Mouse (Mus musculus): ENCODE results near the gene Me1. TPM values are rescaled to one million over a fixed set of nuclear protein-coding genes. Genes with fewer than 3 reads are reported as not detected.

Me1 gene
- polyA plus RNA-seq, 1 experiment from 2014 or later, result 33.3 TPM

DNA sequence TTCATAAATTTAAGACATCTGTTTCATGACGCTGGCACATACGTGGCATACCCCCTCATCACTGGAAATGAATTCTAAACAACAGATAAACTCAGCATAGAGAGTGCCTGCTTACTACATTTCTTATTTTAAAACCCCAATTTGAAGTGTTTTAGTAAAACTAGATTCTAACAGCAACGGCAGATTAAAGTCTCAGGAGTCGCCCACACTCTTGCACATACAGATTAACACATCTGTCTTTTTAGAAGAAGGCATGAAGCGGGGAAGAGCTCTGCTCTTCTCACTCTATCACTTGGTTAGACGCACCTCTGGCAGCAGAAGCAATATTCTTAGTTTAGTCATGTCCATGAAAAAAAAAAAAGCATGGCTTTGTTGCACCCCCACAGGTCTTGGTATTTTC is 120.6 kb downstream of the Me1 start:
- H3K4me1 ChIP-seq (ENCODE audit: control insufficient read depth in 2 of 2, insufficient read depth in 2 of 2, low read length in 2 of 2), result peaks cover 8 to 12% of the 10 kb centered on the region in 2 experiments
- no peak overlapping the region for H3K9ac ChIP-seq (ENCODE audit: low read length)
- no peaks in the 10 kb centered on the region for H3K9me3 ChIP-seq (ENCODE audit: control insufficient read depth, low read length)
- no peaks in the 10 kb centered on the region for H3K27me3 ChIP-seq (ENCODE audit: control insufficient read depth, insufficient read depth, low read length)
- WGBS, result 93% methylated on average over 6 of the region's 6 CpGs
- H3K4me2 ChIP-seq (ENCODE audit: low read length), result no peak overlapping the region
- ATAC-seq (ENCODE audit: insufficient number of reproducible peaks, insufficient read depth, low FRiP score, low read depth), result no peak
- H3K36me3 ChIP-seq (ENCODE audit: control insufficient read depth, insufficient read depth, low read length), result no peaks in the 10 kb centered on the region
- H3K27ac ChIP-seq (replicated peaks in 1 of 2; ENCODE audit: control insufficient read depth in 1 of 2, insufficient read depth in 1 of 2, low read depth in 2 of 2, low read length in 2 of 2), result no peak overlapping the region
- H3K4me3 ChIP-seq (ENCODE audit: control insufficient read depth in 1 of 2, insufficient read depth in 1 of 2, low read depth in 1 of 2, low read length in 2 of 2), result no peak overlapping the region

DNA sequence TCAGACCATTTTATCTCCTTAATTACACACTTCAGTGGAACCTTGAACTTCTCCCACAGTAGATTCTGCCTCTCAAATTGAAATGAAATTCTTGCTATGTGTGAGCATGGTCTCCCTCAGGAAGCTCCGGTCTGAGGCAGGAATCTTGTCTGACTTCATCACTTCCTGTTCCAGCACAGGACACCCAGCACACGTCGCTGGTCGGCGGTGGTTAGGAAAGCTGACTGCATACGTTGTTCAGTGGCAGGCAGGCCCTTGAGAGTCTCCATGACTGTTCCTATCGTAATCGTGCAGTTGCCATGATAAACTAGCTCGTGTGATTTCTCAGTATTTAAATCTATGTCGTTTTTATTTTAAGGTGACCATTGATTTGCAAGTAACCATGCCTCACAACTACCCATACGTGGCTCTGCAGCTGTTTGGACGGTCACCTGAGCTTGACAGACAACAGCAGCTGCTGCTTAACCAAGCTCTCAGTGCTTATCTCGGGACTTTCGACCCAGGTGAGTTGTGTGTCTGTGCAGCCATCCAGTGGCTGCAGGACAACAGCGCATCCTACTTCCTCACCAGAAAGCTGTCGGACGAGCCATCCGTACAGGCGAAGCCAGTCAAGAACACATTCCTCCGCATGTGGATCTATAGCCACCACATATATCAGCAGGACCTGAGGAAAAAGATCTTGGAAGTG is 122.0 kb downstream of the Me1 start:
- 67% methylated on average over 20 of the region's 20 CpGs for WGBS
- no peak for ATAC-seq (ENCODE audit: insufficient number of reproducible peaks, insufficient read depth, low FRiP score, low read depth)
- Histone ChIP-seq H3K9ac (ENCODE audit: low read length) (no peak overlapping the region), H3K9me3 (ENCODE audit: control insufficient read depth, low read length) (no peaks in the 10 kb centered on the region), H3K4me2 (ENCODE audit: low read length) (no peak overlapping the region), H3K4me1 (ENCODE audit: control insufficient read depth in 2 of 2, insufficient read depth in 2 of 2, low read length in 2 of 2) (peaks cover 8 to 12% of the 10 kb centered on the region in 2 experiments), H3K36me3 (ENCODE audit: control insufficient read depth, insufficient read depth, low read length) (peaks cover 9% of the 10 kb centered on the region), H3K4me3 (ENCODE audit: control insufficient read depth in 1 of 2, insufficient read depth in 1 of 2, low read depth in 1 of 2, low read length in 2 of 2) (no peak overlapping the region), H3K27me3 (ENCODE audit: control insufficient read depth, insufficient read depth, low read length) (no peaks in the 10 kb centered on the region), H3K27ac (replicated peaks in 1 of 2; ENCODE audit: control insufficient read depth in 1 of 2, insufficient read depth in 1 of 2, low read depth in 2 of 2, low read length in 2 of 2) (no peak overlapping the region)

DNA sequence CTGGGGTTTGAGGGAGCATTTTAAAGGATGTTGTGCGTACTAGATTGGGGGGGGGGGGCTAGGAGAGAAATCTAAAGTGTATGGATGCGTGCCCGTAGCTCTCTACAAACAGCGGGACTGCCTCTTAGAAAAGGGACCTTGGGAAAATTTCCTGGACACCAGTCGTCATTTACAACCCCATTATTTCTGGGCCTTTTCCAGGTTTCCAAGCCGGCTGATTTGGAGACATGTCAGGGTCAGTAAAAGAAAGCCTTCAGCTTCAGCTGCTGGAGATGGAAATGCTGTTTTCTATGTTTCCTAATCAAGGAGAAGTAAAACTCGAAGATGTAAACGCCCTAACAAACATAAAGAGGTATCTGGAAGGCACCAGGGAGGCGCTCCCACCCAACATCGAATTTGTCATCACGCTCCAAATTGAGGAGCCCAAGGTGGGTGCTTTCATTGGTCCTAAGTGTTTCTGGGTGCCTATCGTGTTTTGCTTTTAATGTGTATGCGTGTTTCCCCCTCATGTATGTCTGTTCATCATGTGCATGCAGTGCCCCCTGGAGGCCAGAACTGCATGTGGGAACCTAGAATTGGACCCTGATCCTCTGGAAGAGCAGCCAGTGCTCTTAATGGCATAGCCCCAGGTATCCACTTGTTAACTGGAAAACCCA is 123.0 kb downstream of the Me1 start:
- Histone ChIP-seq H3K36me3 (ENCODE audit: control insufficient read depth, insufficient read depth, low read length) (peaks cover 18% of the 10 kb centered on the region), H3K4me2 (ENCODE audit: low read length) (peak overlapping the region; percentile 99), H3K27me3 (ENCODE audit: control insufficient read depth, insufficient read depth, low read length) (no peaks in the 10 kb centered on the region), H3K4me1 (ENCODE audit: control insufficient read depth in 2 of 2, insufficient read depth in 2 of 2, low read length in 2 of 2) (peaks cover 8 to 12% of the 10 kb centered on the region in 2 experiments), H3K9me3 (ENCODE audit: control insufficient read depth, low read length) (no peaks in the 10 kb centered on the region), H3K9ac (ENCODE audit: low read length) (peak overlapping the region; percentile 73), H3K4me3 (ENCODE audit: control insufficient read depth in 1 of 2, insufficient read depth in 1 of 2, low read depth in 1 of 2, low read length in 2 of 2) (peak overlapping the region; percentile 86 to 87), H3K27ac (replicated peaks in 1 of 2; ENCODE audit: control insufficient read depth in 1 of 2, insufficient read depth in 1 of 2, low read depth in 2 of 2, low read length in 2 of 2) (no peak overlapping the region)
- ATAC-seq (ENCODE audit: insufficient number of reproducible peaks, insufficient read depth, low FRiP score, low read depth), result no peak
- WGBS, result 8% methylated on average over 13 of the region's 13 CpGs

DNA sequence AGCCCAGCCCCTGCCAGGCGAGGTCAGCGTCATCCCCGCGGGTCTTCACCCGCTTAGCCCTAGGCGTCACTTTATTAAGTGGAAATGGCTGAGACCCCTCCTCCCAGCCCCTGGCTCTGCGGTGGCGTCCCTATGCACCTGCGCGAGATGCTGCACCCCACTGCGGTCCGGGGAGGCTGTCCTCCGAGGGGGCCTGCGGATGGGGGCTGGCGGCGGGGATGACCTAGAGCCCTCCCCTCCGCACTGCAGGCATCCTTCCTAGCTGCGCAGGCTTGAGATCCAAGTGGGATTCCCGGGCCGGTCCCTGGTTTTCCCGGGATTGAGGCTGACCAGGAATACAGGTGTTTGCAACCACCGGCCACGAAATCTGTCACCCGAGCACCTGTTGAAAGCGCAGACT is 123.6 kb downstream of the Me1 start:
- H3K27me3 ChIP-seq (ENCODE audit: control insufficient read depth, insufficient read depth, low read length), result no peaks in the 10 kb centered on the region
- peaks cover 8 to 12% of the 10 kb centered on the region in 2 experiments for H3K4me1 ChIP-seq (ENCODE audit: control insufficient read depth in 2 of 2, insufficient read depth in 2 of 2, low read length in 2 of 2)
- peaks cover 23% of the 10 kb centered on the region for H3K36me3 ChIP-seq (ENCODE audit: control insufficient read depth, insufficient read depth, low read length)
- peak overlapping the region; percentile 86 to 87 for H3K4me3 ChIP-seq (ENCODE audit: control insufficient read depth in 1 of 2, insufficient read depth in 1 of 2, low read depth in 1 of 2, low read length in 2 of 2)
- H3K9me3 ChIP-seq (ENCODE audit: control insufficient read depth, low read length), result no peaks in the 10 kb centered on the region
- peak overlapping the region; percentile 99 for H3K4me2 ChIP-seq (ENCODE audit: low read length)
- under 1% methylated on average over 25 of the region's 25 CpGs for WGBS
- ATAC-seq (ENCODE audit: insufficient number of reproducible peaks, insufficient read depth, low FRiP score, low read depth), result peak; percentile 14
- H3K9ac ChIP-seq (ENCODE audit: low read length), result peak overlapping the region; percentile 73
- H3K27ac ChIP-seq (replicated peaks in 1 of 2; ENCODE audit: control insufficient read depth in 1 of 2, insufficient read depth in 1 of 2, low read depth in 2 of 2, low read length in 2 of 2), result no peak overlapping the region

DNA sequence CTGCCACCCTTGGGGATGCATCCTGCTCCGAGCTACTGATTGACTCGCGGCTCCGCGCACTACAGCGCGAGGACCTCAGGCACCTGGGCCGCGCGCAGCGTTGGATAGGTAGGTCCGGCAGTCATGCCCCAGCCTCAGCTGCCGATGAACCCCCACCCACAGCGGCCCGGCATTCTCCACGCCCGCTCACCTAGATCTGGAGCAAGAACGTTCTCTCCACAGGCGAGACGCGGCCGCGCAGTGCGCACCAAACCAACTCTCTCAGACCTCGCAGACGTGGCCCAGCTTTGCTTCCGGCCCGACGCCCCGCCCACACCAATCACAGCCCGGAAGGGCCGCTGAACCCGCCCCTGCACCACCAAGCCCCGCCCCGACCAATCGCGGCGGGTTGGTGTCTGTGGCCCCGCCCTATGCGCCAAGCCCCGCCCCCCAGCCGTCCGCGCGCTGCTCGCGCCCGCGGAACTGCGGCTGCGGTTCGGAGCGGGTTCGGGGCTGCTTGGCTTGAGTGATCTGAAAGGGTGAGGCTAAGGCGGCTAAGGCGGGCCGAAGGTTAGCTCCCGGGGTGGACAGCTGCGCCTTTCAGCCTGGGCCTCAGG is 124.1 kb downstream of the Me1 start, which contains the start of the genes Pgm3 and Rwdd2a:
Gene Pgm3, minus strand, starts transcription at position 303 of the 596 bp plus-strand sequence.
Gene Rwdd2a, plus strand, starts transcription at position 452 of the 596 bp plus-strand sequence.
- Histone ChIP-seq H3K4me1 (ENCODE audit: control insufficient read depth in 2 of 2, insufficient read depth in 2 of 2, low read length in 2 of 2) (peaks cover 8 to 12% of the 10 kb centered on the region in 2 experiments), H3K4me3 (ENCODE audit: control insufficient read depth in 1 of 2, insufficient read depth in 1 of 2, low read depth in 1 of 2, low read length in 2 of 2) (peak within 1 kb of the TSS; percentile 86 to 87)
- WGBS, result under 1% methylated on average over 59 of the region's 59 CpGs

DNA sequence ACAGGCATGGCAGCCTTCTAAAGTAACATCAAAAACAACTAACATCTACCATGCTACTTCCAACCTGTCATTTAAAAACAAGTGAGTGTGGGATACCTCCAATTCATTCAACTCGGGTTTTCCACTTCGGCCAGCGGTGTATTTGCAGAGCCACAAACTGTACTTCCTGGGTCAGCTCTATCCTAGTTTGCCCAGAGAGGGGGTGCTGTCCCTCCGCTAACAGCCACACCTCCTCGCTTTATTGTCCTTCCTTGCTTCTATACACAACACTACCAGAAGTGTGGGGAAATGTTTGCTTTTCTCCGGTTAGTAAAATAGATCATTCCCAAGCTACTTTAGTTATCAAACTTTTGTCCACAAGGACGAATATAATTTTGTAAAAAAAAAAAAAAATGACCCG is 124.8 kb downstream of the Me1 start:
- peak overlapping the region; percentile 85 for H3K9ac ChIP-seq (ENCODE audit: low read length)

More for the DNA sequence above, 124.1 kb downstream of the Me1 start, which contains the start of the genes Pgm3 and Rwdd2a:
- Histone ChIP-seq H3K27ac (replicated peaks in 1 of 2; ENCODE audit: control insufficient read depth in 1 of 2, insufficient read depth in 1 of 2, low read depth in 2 of 2, low read length in 2 of 2) (peak within 1 kb of the TSS; percentile 58 to 76; a peak in 3 of 4 replicates), H3K9ac (ENCODE audit: low read length) (peak within 1 kb of the TSS; percentile 85), H3K27me3 (ENCODE audit: control insufficient read depth, insufficient read depth, low read length) (no peaks in the 10 kb centered on the region), H3K36me3 (ENCODE audit: control insufficient read depth, insufficient read depth, low read length) (peaks cover 28% of the 10 kb centered on the region), H3K4me2 (ENCODE audit: low read length) (peak within 1 kb of the TSS; percentile 99), H3K9me3 (ENCODE audit: control insufficient read depth, low read length) (no peaks in the 10 kb centered on the region)
- ATAC-seq (ENCODE audit: insufficient number of reproducible peaks, insufficient read depth, low FRiP score, low read depth), result peak; percentile 97

DNA sequence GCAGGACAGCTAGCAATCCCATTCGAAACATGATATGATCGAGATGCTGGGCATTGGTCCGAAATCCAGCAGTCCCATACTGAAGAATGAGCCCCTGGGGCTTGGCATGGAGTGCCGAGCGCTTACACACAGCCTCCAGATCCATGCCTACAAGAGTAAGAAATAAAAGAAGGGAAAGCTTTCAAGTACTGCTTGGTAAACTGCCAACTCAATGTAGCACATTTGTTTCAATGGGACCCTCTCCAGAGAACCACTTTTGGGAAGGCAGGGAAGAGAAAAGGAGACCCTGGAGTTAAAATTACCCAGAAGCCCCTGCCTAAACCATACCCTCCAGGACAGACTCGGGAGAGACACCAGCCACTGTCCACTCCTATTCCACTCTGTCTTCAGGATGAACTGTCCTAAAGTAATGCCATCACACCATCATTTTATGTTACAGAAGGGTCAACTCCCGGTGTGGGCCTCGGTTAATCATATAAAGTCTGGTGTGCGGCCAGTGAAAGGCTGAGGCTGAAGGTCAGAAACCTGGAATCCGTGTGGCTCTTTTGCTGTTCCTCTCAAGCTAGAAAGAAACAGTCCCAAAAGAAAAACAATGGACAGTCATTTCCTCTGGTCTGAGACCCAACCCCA is 125.4 kb downstream of the Me1 start:
- Histone ChIP-seq H3K9ac (ENCODE audit: low read length) (peak overlapping the region; percentile 85), H3K4me3 (ENCODE audit: control insufficient read depth in 1 of 2, insufficient read depth in 1 of 2, low read depth in 1 of 2, low read length in 2 of 2) (peak overlapping the region; percentile 31 to 86; a peak in 2 of 4 replicates), H3K4me1 (ENCODE audit: control insufficient read depth in 2 of 2, insufficient read depth in 2 of 2, low read length in 2 of 2) (peaks cover 8 to 12% of the 10 kb centered on the region in 2 experiments), H3K27me3 (ENCODE audit: control insufficient read depth, insufficient read depth, low read length) (no peaks in the 10 kb centered on the region), H3K4me2 (ENCODE audit: low read length) (peak overlapping the region; percentile 99), H3K9me3 (ENCODE audit: control insufficient read depth, low read length) (no peaks in the 10 kb centered on the region), H3K27ac (replicated peaks in 1 of 2; ENCODE audit: control insufficient read depth in 1 of 2, insufficient read depth in 1 of 2, low read depth in 2 of 2, low read length in 2 of 2) (0 out of 4 replicates have a peak overlapping the region, but pooled peaks of 1 of the 2 experiments have one; percentile 14), H3K36me3 (ENCODE audit: control insufficient read depth, insufficient read depth, low read length) (peaks cover 41% of the 10 kb centered on the region)
- ATAC-seq (ENCODE audit: insufficient number of reproducible peaks, insufficient read depth, low FRiP score, low read depth), result no peak
- 77% methylated on average over 10 of the region's 10 CpGs for WGBS

More for the DNA sequence above, 124.8 kb downstream of the Me1 start:
- 10% methylated on average over 8 of the region's 8 CpGs for WGBS
- no peaks in the 10 kb centered on the region for H3K9me3 ChIP-seq (ENCODE audit: control insufficient read depth, low read length)
- peaks cover 35% of the 10 kb centered on the region for H3K36me3 ChIP-seq (ENCODE audit: control insufficient read depth, insufficient read depth, low read length)
- H3K4me3 ChIP-seq (ENCODE audit: control insufficient read depth in 1 of 2, insufficient read depth in 1 of 2, low read depth in 1 of 2, low read length in 2 of 2), result peak overlapping the region; percentile 86 to 87
- peak overlapping the region; percentile 99 for H3K4me2 ChIP-seq (ENCODE audit: low read length)
- H3K27me3 ChIP-seq (ENCODE audit: control insufficient read depth, insufficient read depth, low read length), result no peaks in the 10 kb centered on the region
- no peak overlapping the region; a peak in 1 of 4 replicates for H3K27ac ChIP-seq (replicated peaks in 1 of 2; ENCODE audit: control insufficient read depth in 1 of 2, insufficient read depth in 1 of 2, low read depth in 2 of 2, low read length in 2 of 2)
- H3K4me1 ChIP-seq (ENCODE audit: control insufficient read depth in 2 of 2, insufficient read depth in 2 of 2, low read length in 2 of 2), result peaks cover 8 to 12% of the 10 kb centered on the region in 2 experiments
- ATAC-seq (ENCODE audit: insufficient number of reproducible peaks, insufficient read depth, low FRiP score, low read depth), result no peak

Data from heart, embryonic 14.5 days (tissue).